Mouse (Mus musculus) intestine, embryonic 16.5 days (tissue): ENCODE data around the gene Fstl4. TPM values are rescaled to one million over a fixed set of nuclear protein-coding genes. Genes with fewer than 3 reads are reported as not detected.

ENCODE experiments used
- ATAC-seq: fragments of 200-750 bp; cut with Nextera tagmentation; 2 replicates; pipeline ENCODE4 v1.8.0; 2017; ENCODE audit warnings: moderate TSS enrichment, moderate library complexity
- H3K27ac ChIP-seq: fragments of 300-500 bp; sonication (generic); 2 replicates; pipeline ENCODE4 v1.5.1; 2014; ENCODE audit warnings: mild to moderate bottlenecking, low read length
- H3K27me3 ChIP-seq: fragments of 300-500 bp; sonication (generic); replicated peaks from 2 replicates; pipeline ENCODE4 v1.6.1; 2014; ENCODE audit warnings: low read length, control low read depth, mixed read lengths; ENCODE audit not compliant: control insufficient read depth, insufficient read depth
- H3K36me3 ChIP-seq: fragments of 300-500 bp; sonication (generic); 2 replicates; pipeline ENCODE4 v1.6.1; 2014; ENCODE audit warnings: low read length, control low read depth; ENCODE audit not compliant: control insufficient read depth, insufficient read depth
- H3K4me1 ChIP-seq: fragments of 300-500 bp; sonication (generic); 2 replicates; pipeline ENCODE4 v1.6.1; 2014; ENCODE audit warnings: low read length, control low read depth, mixed read lengths; ENCODE audit not compliant: control insufficient read depth, insufficient read depth
- H3K4me2 ChIP-seq: fragments of 300-500 bp; sonication (generic); 2 replicates; pipeline ENCODE4 v1.6.1; 2014; ENCODE audit warnings: low read depth, low read length, control low read depth
- H3K4me3 ChIP-seq: fragments of 300-500 bp; sonication (generic); 2 replicates; pipeline ENCODE4 v1.5.1; 2014; ENCODE audit warnings: mild to moderate bottlenecking, low read length
- H3K9ac ChIP-seq: fragments of 300-500 bp; sonication (generic); 2 replicates; pipeline ENCODE4 v1.6.1; 2014; ENCODE audit warnings: low read depth, low read length
- H3K9me3 ChIP-seq: fragments of 300-500 bp; sonication (generic); 2 replicates; pipeline ENCODE4 v1.6.1; 2016; ENCODE audit warnings: low read length, control low read depth; ENCODE audit not compliant: control insufficient read depth
- WGBS: fragments of 180-500 bp; shearing (Covaris S2); extraction: QIAGEN DNeasy Blood & Tissue Kit; methylation state at CpG from one replicate; pipeline ENCODE4 v1.1.7; 2014; 5-methylcytosine and 5-hydroxymethylcytosine counted together
- polyA plus RNA-seq: library from polyadenylated mRNA; unstranded; fragments of >200 nt; fragmentation: Nextera tagmentation; extraction: Ambion mirVana; gene quantifications from 2 replicates; pipeline ENCODE4 v1.2.1, GENCODE M21; 2015

Gene Fstl4
- polyA plus RNA-seq, 1 experiment from 2014 or later = 6.1 TPM

DNA sequence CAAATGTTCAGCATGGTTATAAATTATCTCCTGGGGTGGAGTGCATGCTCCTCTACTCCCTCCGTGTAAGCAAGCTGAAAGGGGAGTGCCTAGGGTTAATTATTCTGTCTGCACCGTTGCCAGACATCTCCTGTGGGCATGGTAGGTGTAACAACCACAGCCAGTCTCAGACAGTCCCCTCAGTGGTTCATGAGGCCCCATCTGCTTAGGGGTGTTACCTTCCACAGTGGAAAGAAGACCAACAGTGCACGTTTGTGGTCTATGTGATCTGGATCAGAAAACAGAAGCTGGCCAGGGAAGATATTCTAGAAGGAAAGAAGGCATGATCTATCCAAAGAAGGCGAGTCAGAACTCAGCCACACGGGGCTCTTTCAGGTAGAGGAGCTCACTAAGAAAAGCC, 289.7 kb downstream of the Fstl4 start:
- no peak for ATAC-seq
- H3K4me1 ChIP-seq = no peaks in the 10 kb centered on the region
- no peaks in the 10 kb centered on the region for H3K9me3 ChIP-seq
- 46% methylated on average over 5 of the region's 5 CpGs for WGBS
- no peak overlapping the region for H3K9ac ChIP-seq
- no peaks in the 10 kb centered on the region for H3K27me3 ChIP-seq
- H3K27ac ChIP-seq = no peak overlapping the region
- no peak overlapping the region for H3K4me3 ChIP-seq
- H3K4me2 ChIP-seq = no peak overlapping the region
- H3K36me3 ChIP-seq = no peaks in the 10 kb centered on the region

DNA sequence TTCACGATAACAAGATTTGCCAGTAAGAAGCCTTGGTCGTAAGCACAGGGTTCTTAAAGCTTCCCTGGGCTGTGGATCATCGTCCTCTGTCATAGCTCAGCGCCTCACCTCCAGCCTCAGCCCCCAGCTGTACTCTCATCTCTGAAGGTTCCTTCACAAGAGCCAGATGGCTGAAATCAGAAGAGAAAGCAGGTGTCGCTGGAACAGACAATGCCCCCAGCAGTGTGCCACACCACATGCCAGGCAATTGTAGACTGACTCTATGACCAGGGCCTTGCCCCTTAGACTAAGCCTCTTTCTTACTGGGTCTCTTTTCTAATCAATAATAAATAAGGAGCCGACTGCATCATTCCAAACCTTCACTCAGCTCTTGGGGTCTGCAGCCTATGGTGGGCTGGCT, 291.5 kb downstream of the Fstl4 start:
- no peaks in the 10 kb centered on the region for H3K36me3 ChIP-seq
- H3K9me3 ChIP-seq = no peaks in the 10 kb centered on the region
- H3K4me2 ChIP-seq = no peak overlapping the region
- ATAC-seq = no peak
- H3K4me3 ChIP-seq = no peak overlapping the region
- no peaks in the 10 kb centered on the region for H3K27me3 ChIP-seq
- 84% methylated on average over 6 of the region's 6 CpGs for WGBS
- no peak overlapping the region for H3K9ac ChIP-seq
- no peaks in the 10 kb centered on the region for H3K4me1 ChIP-seq
- H3K27ac ChIP-seq = no peak overlapping the region

DNA sequence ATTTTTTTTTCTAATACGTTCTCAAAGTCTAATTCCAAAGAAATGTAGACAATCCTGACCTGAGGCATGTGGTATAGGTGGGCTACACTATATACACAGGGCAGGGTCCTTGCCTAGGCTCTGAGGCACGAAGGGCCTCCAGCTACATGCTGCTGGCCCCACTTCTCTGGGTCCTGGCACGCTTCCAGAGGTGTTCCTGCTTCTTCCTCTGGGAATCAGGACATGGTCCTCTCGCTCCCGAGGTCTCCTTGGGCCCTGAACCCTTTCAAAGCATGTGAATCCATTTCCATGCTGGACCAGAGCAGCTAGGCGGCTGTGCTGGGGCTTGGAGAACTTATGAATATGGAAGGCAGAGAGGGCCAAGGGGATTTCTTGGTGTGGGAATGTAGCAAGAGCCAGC, 292.3 kb downstream of the Fstl4 start:
- Histone ChIP-seq H3K27ac (no peak overlapping the region), H3K36me3 (no peaks in the 10 kb centered on the region), H3K9ac (no peak overlapping the region), H3K4me1 (no peaks in the 10 kb centered on the region), H3K27me3 (no peaks in the 10 kb centered on the region), H3K4me2 (no peak overlapping the region), H3K4me3 (no peak overlapping the region), H3K9me3 (no peaks in the 10 kb centered on the region)
- no peak for ATAC-seq
- WGBS = 74% methylated on average over 6 of the region's 6 CpGs

DNA sequence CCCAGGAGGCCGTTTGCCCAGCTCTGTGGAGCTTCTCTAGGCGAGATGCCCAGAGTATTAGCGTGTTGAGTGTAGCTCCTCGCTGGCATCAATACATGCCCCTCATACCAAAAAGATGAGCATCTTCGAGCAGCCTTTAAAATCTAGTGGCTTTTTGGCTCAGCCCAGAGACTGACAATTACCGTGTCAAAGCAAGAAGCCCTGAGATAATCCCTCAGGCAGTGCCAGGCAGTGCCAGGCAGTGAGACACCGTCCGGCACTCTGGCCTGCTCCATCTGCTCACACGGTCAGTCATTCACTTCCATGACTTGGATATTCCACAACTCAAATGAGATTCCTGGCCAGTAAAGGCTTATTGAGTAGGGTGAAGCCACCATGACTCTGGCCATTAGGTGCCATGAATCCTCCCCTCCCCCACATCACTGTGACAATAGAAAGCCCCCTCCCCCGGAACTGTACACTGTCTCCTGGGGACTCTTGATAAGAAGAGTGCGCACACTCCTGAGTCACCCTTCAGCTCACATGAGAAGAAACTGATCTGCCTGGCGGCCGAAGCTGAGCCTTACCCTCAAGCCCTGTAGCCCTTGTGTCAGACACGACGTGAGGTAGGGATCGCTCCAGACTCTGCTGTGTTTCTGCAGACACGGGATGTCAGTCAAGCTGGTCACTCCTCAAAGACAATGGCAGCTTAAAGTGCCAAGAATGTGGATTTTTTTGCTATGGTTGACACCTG, 293.6 kb downstream of the Fstl4 start:
- no peaks in the 10 kb centered on the region for H3K4me1 ChIP-seq
- no peak for ATAC-seq
- H3K27me3 ChIP-seq = no peaks in the 10 kb centered on the region
- H3K4me2 ChIP-seq = no peak overlapping the region
- no peak overlapping the region for H3K4me3 ChIP-seq
- WGBS = 70% methylated on average over 17 of the region's 17 CpGs
- H3K36me3 ChIP-seq = no peaks in the 10 kb centered on the region
- no peak overlapping the region for H3K9ac ChIP-seq
- H3K9me3 ChIP-seq = no peaks in the 10 kb centered on the region
- no peak overlapping the region for H3K27ac ChIP-seq

DNA sequence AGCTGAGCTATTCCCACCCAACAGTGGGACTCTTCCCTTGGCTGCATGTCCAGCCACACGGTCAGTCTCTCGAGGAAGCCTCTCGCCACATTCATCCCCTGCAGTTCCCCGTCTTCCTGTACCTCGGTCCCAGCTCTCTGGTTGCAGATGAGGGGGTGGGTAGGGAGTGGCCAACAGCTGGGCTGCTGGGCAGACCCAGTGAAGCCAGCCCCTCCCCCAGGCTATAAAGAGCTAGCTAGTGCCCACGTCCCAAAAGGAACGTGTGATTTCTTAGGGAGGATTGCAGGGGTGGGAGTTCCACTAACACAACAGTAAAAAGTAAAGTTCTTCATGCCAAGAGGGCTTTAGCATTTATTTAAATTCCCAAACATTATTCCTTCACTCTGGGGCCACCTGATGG, 294.1 kb downstream of the Fstl4 start:
- no peaks in the 10 kb centered on the region for H3K9me3 ChIP-seq
- H3K27me3 ChIP-seq = no peaks in the 10 kb centered on the region
- WGBS = 30% methylated on average over 7 of the region's 7 CpGs
- H3K4me1 ChIP-seq = no peaks in the 10 kb centered on the region
- H3K27ac ChIP-seq = no peak overlapping the region
- no peaks in the 10 kb centered on the region for H3K36me3 ChIP-seq
- no peak overlapping the region for H3K4me3 ChIP-seq
- ATAC-seq = no peak
- no peak overlapping the region for H3K9ac ChIP-seq
- H3K4me2 ChIP-seq = no peak overlapping the region

DNA sequence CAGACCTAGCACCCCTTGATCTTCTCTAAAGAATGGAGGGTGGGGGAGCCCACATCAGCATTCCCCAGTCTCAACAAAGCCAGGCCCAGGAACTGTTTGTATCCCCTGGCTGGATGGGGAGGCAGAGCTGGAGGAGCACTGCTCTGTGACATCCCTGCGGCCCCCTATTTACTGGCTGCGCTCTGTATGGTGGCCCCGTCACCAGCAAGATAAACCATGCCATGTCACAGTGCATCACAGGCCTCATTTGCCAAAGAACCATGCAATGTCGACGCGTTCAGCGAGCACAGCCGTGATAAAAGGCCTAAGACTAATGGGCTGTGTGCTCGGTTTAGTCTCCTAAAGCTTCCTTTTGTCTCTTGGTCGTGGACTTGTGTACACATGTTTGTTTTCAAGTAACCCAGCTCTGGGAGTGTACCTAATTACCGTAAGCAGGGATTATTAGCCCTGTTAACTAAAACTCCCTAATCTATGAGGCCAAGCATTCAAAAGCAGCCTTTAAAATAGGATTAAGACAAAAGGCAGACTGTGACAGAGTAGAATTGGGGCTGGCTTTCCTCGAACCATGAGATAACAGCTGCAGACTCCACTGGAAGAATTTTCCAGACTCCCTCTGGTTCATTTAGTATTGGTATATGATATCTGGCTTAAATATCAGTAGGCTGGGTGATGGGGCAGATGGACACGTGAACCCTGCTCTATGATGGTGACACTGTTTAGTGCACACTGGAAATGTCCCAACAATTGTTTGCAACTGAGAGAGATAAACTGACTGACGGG, 303.5 kb downstream of the Fstl4 start:
- Histone ChIP-seq H3K27ac (no peak overlapping the region), H3K9ac (no peak overlapping the region), H3K9me3 (no peaks in the 10 kb centered on the region), H3K36me3 (no peaks in the 10 kb centered on the region), H3K4me3 (no peak overlapping the region), H3K4me1 (no peaks in the 10 kb centered on the region; the same call in 1 of the 2 replicates), H3K27me3 (no peaks in the 10 kb centered on the region), H3K4me2 (no peak overlapping the region)
- ATAC-seq = no peak
- WGBS = 53% methylated on average over 14 of the region's 14 CpGs

DNA sequence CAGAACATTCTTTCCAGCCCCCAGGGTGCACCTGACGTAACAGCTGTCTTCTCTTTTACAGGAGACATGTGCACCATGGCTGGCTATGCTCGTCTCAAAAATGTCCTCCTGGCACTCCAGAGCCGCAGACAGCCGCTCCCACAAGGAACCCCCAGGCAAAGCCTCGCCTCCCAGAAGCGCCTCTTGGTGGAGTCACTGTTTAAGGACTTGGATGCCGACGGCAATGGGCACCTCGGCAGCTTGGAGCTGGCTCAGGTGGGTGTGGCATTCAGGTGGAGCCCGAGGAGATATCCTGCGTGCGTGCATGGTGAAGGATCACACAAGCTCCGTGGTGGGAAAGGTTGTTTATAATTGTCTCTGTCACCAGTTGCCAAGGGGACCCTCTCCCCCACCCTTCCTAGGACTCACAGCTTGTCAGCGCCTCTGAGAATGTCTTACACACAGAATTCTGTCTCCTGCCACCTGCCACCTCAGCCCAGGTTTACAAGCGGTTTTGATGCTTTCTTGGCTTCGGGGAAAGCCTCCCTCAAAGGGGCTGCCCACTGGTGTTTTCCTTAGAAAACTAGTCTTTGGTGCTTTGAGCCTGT, 304.1 kb downstream of the Fstl4 start:
- Histone ChIP-seq H3K4me3 (no peak overlapping the region), H3K4me2 (no peak overlapping the region), H3K4me1 (no peaks in the 10 kb centered on the region; the same call in 1 of the 2 replicates), H3K27me3 (no peaks in the 10 kb centered on the region), H3K27ac (no peak overlapping the region), H3K9ac (no peak overlapping the region; the same call in 1 of the 2 replicates), H3K36me3 (no peaks in the 10 kb centered on the region), H3K9me3 (no peaks in the 10 kb centered on the region)
- no peak for ATAC-seq
- 57% methylated on average over 16 of the region's 16 CpGs for WGBS

DNA sequence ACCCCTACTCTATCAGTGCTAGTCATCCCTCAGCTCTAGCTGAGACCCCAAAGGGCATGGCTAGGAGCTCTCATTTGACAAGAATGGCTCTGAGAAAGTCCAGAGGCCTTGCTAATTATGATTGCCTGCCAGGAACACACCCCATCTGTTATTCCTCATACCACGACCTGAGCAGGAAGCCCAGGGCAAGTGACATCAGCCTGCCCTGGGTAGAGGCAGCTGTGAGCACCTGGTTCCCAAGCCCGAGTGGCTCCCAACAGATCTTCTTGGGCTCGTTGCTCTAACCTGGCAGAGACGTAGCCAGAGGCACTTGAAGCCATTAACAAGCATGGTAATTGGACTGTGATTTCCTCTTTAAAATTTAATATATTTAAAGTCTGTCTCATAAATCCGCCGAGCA, 305.3 kb downstream of the Fstl4 start:
- Histone ChIP-seq H3K27me3 (no peaks in the 10 kb centered on the region), H3K4me3 (no peak overlapping the region), H3K36me3 (no peaks in the 10 kb centered on the region), H3K9me3 (no peaks in the 10 kb centered on the region), H3K4me1 (no peaks in the 10 kb centered on the region; the same call in 1 of the 2 replicates), H3K4me2 (no peak overlapping the region), H3K9ac (no peak overlapping the region), H3K27ac (no peak overlapping the region)
- WGBS = 64% methylated on average over 6 of the region's 6 CpGs
- no peak for ATAC-seq

DNA sequence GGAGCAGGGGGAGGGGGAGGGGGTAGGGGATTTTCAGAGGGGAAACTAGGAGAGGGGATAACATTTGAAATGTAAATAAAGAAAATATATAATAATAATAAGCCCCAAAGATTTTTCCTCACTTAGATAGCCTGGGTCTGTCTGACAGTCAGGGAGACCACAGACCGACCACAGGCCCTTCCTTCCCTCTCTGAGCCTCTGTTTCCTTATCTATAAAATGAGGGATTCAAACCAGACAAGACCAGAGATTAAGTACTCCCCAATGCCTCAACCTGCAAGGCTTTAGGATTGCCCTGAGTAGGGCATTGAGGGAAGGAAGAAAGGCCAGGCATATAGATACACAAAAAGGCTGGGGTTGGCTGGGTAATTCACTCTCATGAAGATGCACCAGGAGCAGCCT, 307.2 kb downstream of the Fstl4 start:
- no peak overlapping the region for H3K4me3 ChIP-seq
- WGBS = 73% methylated on average over 1 of the region's 1 CpGs
- H3K36me3 ChIP-seq = no peaks in the 10 kb centered on the region
- no peak for ATAC-seq
- no peaks in the 10 kb centered on the region for H3K9me3 ChIP-seq
- no peaks in the 10 kb centered on the region for H3K27me3 ChIP-seq
- no peaks in the 10 kb centered on the region; the same call in 1 of the 2 replicates for H3K4me1 ChIP-seq
- no peak overlapping the region for H3K27ac ChIP-seq
- no peak overlapping the region for H3K9ac ChIP-seq
- no peak overlapping the region for H3K4me2 ChIP-seq
